Mouse (Mus musculus) lung, postnatal 0 days (tissue): ENCODE measurements around the gene Dyx1c1.

ENCODE experiments used
- CTCF ChIP-seq: IDR thresholded peaks from 2 replicates; pipeline ENCODE4 v1.5.1; 2016; ENCODE audit warnings: antibody characterized with exemption, mild to moderate bottlenecking
- EP300 ChIP-seq: IDR thresholded peaks from 2 replicates; pipeline ENCODE4 v1.6.1; 2016; ENCODE audit warnings: antibody characterized with exemption, mild to moderate bottlenecking, control low read depth

DNA sequence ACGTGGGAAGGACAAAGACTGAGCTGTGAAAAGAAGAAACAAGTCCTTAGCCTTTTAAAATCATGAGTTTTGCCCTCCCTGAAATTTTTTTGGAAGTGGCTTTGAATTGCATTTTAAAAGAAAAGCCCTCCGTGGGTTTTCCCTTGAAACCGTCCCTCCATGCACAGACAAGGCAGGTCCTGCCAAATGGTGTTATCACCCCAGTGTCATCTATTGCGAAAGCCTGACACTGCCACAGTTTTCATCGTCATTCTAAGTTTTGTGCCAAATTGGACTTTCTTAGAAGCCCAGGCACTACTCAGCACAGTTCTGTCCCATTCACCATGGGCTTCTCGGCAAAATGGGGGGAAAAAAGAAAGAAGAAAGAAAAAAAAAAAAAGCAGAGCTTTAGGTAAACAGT is 45.0 kb upstream of the Dyx1c1 start:
- TF ChIP-seq EP300, result no peak
- TF ChIP-seq CTCF, result no peak
